Mouse (Mus musculus) 3134 (cell line): ENCODE measurements around the gene Olfr520.
"Not testable (repeated sequence)": the region's sequence is repeated elsewhere in the genome, so short reads cannot be mapped to it uniquely, and the experiment has no call there.

ENCODE experiments used
- DNase-seq: peaks from one replicate; pipeline ENCODE4 v3.0.0-alpha.2; 2011; ENCODE audit warnings: low spot score; ENCODE audit not compliant: insufficient read length; ENCODE audit errors: extremely low read depth

Gene Olfr520

DNA sequence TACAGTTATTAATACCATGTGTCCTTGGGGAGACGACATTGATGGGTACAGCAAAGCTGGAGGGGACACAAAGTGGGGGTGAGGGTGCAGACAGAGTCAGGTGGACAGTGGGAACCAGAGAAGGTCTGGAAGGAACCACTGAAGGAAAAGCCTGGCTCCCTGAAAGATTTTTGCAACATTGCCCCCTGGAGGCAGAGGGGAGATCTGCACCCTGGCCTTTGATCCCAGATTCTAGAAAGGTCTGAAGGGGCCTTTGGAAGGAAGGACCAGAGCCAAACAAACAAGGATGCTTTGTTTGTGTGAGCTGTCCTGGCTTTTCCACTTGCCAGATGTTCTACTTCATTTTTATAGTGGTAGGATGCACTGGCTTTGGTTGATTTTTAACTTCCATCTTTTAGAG, 19.6 kb upstream of the Olfr520 start:
- no peak for DNase-seq

DNA sequence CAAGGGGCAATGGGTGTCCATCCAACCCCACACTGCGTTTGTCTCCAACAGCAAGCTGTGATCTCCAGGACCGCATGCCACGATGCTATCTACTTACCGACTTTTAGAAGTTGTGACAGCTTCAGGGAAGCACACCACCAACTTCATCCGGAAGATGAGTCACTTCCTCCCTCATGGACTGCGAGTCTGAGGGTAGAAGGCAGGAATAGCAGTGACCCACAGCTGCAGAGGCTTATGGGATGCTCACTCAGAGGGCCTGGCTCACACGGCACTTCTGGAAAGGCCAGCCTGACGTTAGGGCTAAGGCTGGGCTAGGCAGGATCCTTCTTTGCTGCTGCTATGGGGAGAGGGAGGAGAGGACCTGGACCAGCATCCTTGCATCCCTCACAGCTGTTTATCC, 18.9 kb upstream of the Olfr520 start, which contains the start of gene Slco2b1:
Gene Slco2b1, minus strand, starts transcription at position 175 of the 400 bp plus-strand sequence.
- DNase-seq = no peak

DNA sequence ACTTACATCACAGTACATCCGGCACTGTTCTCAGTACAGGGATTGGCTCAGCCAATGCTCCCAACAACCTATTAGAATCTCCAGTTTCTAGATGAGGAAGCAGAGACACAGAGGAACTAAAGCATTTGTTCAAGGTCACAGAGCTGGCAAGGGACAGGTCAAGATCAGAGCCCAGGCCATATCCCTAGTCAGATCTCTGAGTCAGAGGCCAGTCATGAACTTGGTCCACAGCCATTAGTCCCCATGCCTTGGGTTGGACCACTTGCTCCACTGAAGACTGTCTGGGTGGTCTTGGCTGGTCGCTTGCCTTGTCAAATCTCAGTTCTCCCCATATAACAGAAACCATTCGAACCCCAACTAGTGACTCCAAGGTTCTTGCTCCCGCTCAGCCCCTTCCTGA, 17.6 kb upstream of the Olfr520 start:
- no peak for DNase-seq

GRCm38 (mm10) chr7:99716536-99716935, 13.5 kb upstream of the Olfr520 start:
- no peak for DNase-seq

DNA sequence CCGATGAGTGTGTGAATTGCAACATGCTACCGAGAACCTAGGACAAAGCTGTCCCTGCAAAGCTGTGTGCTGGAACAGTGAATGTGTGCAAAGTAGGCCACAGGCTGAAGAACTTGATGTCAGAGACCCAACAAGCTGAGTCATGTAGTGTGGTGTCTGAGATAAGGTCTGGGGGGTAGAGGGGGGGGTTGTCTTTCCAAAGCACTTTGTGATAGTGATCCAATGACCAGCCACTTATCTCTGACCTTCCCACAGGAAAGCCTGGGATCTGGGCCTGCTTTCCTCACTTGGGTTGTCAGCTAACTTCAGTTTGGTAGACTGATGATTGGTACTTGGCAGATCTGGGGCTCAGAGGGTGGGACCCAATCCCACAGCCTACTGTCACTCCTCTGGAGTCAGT, 4.5 kb downstream of the Olfr520 start:
- DNase-seq = no peak

GRCm38 (mm10) chr7:99735491-99735890, 5.4 kb downstream of the Olfr520 start:
- DNase-seq = not testable (repeated sequence)

- DNase-seq = no peak
Observed at GRCm38 (mm10) chr7:99739276-99739675, 9.2 kb downstream of the Olfr520 start.

- no peak for DNase-seq
Observed at GRCm38 (mm10) chr7:99763207-99763606, 33.1 kb downstream of the Olfr520 start, which contains the start of gene Olfr521. Olfr521 (plus strand) TSS chr7:99763507.

GRCm38 (mm10) chr7:99781385-99781784, 51.3 kb downstream of the Olfr520 start:
- DNase-seq = no peak

DNA sequence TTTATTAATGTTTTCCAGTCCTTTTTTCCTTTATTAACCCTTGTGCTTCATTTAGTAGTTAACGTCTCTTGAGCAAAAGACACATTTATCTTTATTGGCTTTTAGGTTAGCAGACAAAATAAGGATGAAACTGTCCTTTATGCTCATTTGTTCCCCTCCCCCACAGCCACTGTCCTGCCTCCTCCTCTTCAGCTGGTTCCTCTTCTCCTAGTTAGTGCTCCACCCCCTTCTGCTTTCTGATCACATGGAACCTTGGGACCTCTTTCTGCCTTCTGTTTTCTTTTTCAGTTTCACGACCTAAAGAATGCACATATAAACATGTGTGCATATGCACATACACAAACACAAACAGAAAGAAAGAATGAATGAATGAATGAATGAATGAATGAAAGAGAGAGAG, 51.8 kb downstream of the Olfr520 start:
- DNase-seq = no peak

GRCm38 (mm10) chr7:99783421-99783820, 53.3 kb downstream of the Olfr520 start:
- DNase-seq = no peak

DNA sequence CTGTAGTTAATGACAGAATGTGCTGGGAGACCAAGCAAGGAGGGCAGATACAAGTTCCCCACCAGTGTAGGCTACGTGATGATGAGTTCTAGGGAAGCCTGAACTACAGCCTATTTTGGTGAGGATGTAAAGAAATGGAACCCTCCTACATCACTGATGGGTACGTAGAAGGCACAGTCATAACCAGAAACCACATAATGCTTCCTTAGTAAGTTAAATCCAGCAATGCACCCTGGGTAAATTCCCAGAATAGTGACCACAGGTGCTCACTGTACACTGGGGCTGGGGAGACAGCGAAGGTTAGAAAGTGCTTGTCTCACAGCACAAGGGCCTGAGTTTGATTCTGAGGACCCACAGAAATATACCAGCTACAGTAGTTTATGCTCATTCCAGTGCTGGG, 55.5 kb downstream of the Olfr520 start:
- DNase-seq = no peak
